Mouse (Mus musculus) brown adipose tissue, adult 24 weeks (tissue): Measurements from ENCODE around the gene Hace1. TPM values are rescaled to one million over a fixed set of nuclear protein-coding genes. Genes with fewer than 3 reads are reported as not detected.
"Not testable (repeated sequence)": the region's sequence is repeated elsewhere in the genome, so short reads cannot be mapped to it uniquely, and the experiment has no call there.

ENCODE experiments used
- H3K27ac ChIP-seq: fragments of 200-500 bp; replicated peaks from 2 replicates; pipeline ENCODE4 v1.5.1; 2012; ENCODE audit warnings: low read depth, mild to moderate bottlenecking, low read length
- H3K4me1 ChIP-seq: fragments of 200-500 bp; 2 replicates; pipeline ENCODE4 v1.6.1; 2012; ENCODE audit warnings: low read length, mixed read lengths; ENCODE audit not compliant: control insufficient read depth, insufficient read depth, insufficient read length
- H3K4me3 ChIP-seq: fragments of 200-500 bp; 2 replicates; pipeline ENCODE4 v1.5.1; 2012; ENCODE audit warnings: low read depth, mild to moderate bottlenecking, low read length, moderate library complexity; ENCODE audit not compliant: insufficient read depth
- polyA plus RNA-seq: library from polyadenylated mRNA; stranded (reverse); fragments of >200 nt; gene quantifications from 2 replicates; pipeline ENCODE4 v1.2.4, GENCODE M21; 2012; ENCODE audit not compliant: missing spikeins, insufficient read depth, insufficient read length

Gene Hace1
- polyA plus RNA-seq = 3.7 and 4.4 TPM in 2 replicates

- Histone ChIP-seq H3K27ac (peak within 1 kb of the TSS; percentile 65; the same call in 1 of the 2 replicates), H3K4me3 (peak within 1 kb of the TSS; percentile 100)
These were observed at the start of gene Hace1 for GRCm38 (mm10) chr10:45577731-45578297. Hace1 (plus strand) TSS chr10:45577829.

GRCm38 (mm10) chr10:45537334-45537733 is 40.3 kb upstream of the Hace1 start:
- not testable (repeated sequence) for H3K4me1 ChIP-seq, H3K4me3 ChIP-seq, H3K27ac ChIP-seq

More at GRCm38 (mm10) chr10:45577731-45578297, at the start of gene Hace1:
- H3K4me1 ChIP-seq = no peaks in the 10 kb centered on the region

- no peak overlapping the region for H3K4me3 ChIP-seq
- H3K4me1 ChIP-seq = no peaks in the 10 kb centered on the region
- H3K27ac ChIP-seq = no peak overlapping the region
These were observed 34.9 kb upstream of the Hace1 start for GRCm38 (mm10) chr10:45542726-45543125.

- Histone ChIP-seq H3K4me3 (no peak overlapping the region), H3K27ac (no peak overlapping the region), H3K4me1 (no peaks in the 10 kb centered on the region)
These were observed 30.8 kb upstream of the Hace1 start for GRCm38 (mm10) chr10:45546799-45547198.

GRCm38 (mm10) chr10:45578298-45578821 is 731 bp downstream of the Hace1 start:
- Histone ChIP-seq H3K4me3 (peak overlapping the region; percentile 100), H3K27ac (no peak overlapping the region), H3K4me1 (no peaks in the 10 kb centered on the region)

- no peak overlapping the region for H3K4me3 ChIP-seq
- H3K27ac ChIP-seq = no peak overlapping the region
These were observed 5.7 kb downstream of the Hace1 start for GRCm38 (mm10) chr10:45583310-45583709.

GRCm38 (mm10) chr10:45583829-45584228 is 6.2 kb downstream of the Hace1 start:
- H3K4me3 ChIP-seq = no peak overlapping the region
- H3K4me1 ChIP-seq = no peaks in the 10 kb centered on the region
- no peak overlapping the region for H3K27ac ChIP-seq

More at GRCm38 (mm10) chr10:45583310-45583709, 5.7 kb downstream of the Hace1 start:
- no peaks in the 10 kb centered on the region for H3K4me1 ChIP-seq

- H3K4me3 ChIP-seq = no peak overlapping the region
- no peaks in the 10 kb centered on the region for H3K4me1 ChIP-seq
- H3K27ac ChIP-seq = no peak overlapping the region
These were observed 6.9 kb downstream of the Hace1 start for GRCm38 (mm10) chr10:45584311-45585102.

GRCm38 (mm10) chr10:45605853-45606252 is 28.2 kb downstream of the Hace1 start:
- H3K4me1 ChIP-seq = no peaks in the 10 kb centered on the region; the same call in 1 of the 2 replicates
- H3K4me3 ChIP-seq = no peak overlapping the region

GRCm38 (mm10) chr10:45610727-45611126 is 33.1 kb downstream of the Hace1 start:
- Histone ChIP-seq H3K27ac (no peak overlapping the region), H3K4me1 (no peaks in the 10 kb centered on the region; the same call in 1 of the 2 replicates), H3K4me3 (no peak overlapping the region)

More at GRCm38 (mm10) chr10:45605853-45606252, 28.2 kb downstream of the Hace1 start:
- no peak overlapping the region for H3K27ac ChIP-seq

GRCm38 (mm10) chr10:45616012-45616411 is 38.4 kb downstream of the Hace1 start:
- H3K27ac ChIP-seq = no peak overlapping the region
- H3K4me3 ChIP-seq = no peak overlapping the region
- no peaks in the 10 kb centered on the region; the same call in 1 of the 2 replicates for H3K4me1 ChIP-seq

GRCm38 (mm10) chr10:45619039-45619438 is 41.4 kb downstream of the Hace1 start:
- H3K4me3 ChIP-seq = no peak overlapping the region
- H3K27ac ChIP-seq = no peak overlapping the region
- H3K4me1 ChIP-seq = no peaks in the 10 kb centered on the region; the same call in 1 of the 2 replicates

- H3K4me3 ChIP-seq = no peak overlapping the region
- H3K27ac ChIP-seq = no peak overlapping the region
- no peaks in the 10 kb centered on the region for H3K4me1 ChIP-seq
These were observed 54.4 kb downstream of the Hace1 start for GRCm38 (mm10) chr10:45631995-45632394.

GRCm38 (mm10) chr10:45632641-45633040 is 55.0 kb downstream of the Hace1 start:
- no peaks in the 10 kb centered on the region for H3K4me1 ChIP-seq
- H3K4me3 ChIP-seq = no peak overlapping the region
- no peak overlapping the region for H3K27ac ChIP-seq

- no peak overlapping the region for H3K4me3 ChIP-seq
- no peak overlapping the region for H3K27ac ChIP-seq
- no peaks in the 10 kb centered on the region for H3K4me1 ChIP-seq
These were observed 57.6 kb downstream of the Hace1 start for GRCm38 (mm10) chr10:45635201-45635600.
